Mouse (Mus musculus) thymus, adult 18-20 months (tissue): Measurements from ENCODE around the gene Zbtb16.

Source experiments
- DNase-seq, 2 experiments: peaks; one replicate each; pipeline ENCODE4 v3.0.0; 2022; ENCODE audit warnings: mixed read lengths in 2 of 2

Gene Zbtb16

DNA sequence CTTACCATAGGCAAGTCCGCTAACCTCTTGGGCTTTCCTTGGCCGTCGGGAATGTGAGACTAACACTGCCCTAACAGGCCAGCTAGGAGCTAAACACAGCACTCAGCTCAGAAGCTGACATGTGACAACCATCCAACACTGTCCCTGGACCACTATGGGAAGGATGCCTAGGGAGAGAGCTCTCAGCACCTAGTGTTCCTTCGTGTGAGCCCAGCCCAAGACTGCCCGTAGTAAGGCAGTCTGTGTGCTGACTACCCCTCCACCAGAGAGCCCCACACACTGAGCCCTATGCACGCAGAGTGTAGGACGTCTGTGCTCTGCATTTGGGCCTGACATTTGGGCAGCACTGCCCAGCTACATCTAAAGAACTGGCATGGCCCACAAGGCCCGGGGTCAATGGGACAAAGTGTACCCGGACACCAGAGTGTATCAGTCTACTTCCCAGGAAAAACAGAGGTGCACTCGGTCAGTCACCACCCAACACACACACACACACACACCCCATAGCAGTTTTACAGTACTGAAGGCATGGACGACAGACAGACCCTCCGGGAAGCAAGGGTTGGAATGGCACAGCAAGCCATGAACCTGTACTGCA, 11.4 kb downstream of the Zbtb16 start:
- DNase-seq, result no peak

DNA sequence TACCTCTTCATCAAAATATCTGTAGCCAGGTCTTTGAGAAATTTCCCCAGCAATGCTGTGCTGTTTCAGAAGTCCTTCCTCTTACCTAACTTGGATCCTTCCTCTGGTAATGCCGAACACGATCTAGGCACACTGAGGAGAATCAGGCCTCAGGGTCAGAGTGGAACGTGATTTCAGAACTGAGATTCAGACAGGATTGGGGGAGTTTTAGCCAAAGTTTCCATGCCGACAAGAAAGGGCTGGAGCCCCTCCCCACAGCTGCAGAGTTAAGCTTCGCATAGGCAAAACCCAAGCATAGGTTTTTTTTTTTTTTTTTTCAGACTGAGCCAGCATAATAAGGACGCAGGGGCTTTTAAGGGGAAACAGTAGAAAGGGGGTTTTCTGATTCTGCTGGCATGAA, 12.2 kb downstream of the Zbtb16 start:
- DNase-seq, result no peak

- DNase-seq, result no peak
These were observed 12.7 kb downstream of the Zbtb16 start for GRCm38 (mm10) chr9:48823319-48823705.

DNA sequence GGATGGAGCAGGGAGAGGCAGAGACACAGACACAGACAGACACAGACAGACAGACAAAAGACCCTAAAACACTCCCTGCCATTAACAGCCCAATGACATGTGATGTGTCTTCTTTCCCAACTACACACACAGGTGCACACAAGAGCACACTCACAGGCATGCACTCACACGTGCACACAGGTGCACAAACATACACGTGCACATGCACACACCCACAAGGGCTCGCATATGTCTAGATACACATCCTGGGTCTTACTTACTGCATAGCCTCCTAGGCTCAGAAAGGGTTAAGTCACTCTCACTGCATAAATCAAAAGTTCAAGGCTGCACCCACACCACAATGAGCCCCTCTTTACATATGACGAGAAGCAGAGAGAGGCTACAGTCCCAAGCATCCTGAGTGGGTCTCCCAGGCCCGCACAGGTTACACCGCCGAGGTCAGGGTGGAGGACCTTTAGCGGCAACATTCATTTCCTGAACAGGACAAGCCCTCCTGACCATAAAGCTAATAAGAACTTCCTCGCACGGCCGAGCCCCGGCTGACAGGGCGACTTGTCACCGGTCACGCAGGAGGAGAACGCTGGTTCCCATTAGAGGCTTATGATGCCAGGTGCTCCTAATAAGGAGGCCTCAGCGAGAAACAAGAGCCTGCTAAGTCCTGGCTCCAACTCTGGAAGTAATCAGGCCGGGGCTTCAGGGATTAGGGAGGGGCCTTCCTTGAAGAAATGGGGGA, 13.3 kb downstream of the Zbtb16 start:
- no peak for DNase-seq

DNA sequence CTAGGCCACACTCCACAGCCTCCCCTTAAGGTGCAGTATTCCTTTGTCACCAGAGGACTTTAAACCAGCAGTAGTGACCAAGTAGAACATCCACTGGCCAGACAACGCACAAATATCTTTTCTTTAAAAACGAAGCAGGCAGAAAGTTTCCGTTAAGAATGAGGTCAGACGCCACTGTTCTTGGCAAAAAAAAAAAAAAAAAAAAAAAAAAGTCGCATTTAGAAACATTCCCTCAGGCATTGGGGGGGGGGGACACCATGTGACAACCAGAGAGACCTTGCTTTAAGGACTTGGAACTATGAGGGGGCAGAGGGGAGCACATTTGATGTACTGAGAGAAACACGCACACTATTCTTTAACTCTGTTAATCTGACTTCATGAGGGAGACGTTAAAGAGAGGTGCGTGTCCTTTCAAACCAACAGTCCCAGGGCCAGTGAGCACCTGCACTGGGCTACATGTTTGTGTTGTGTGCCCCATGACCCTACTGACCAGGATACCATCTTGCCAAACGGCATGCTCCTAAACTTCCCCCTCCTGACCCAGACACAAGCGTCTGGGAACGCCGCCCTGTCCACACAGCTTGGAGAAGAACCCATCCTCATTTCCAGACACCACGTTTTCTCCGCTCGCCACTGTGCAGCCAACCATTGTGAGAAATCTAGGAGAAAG, 14.0 kb downstream of the Zbtb16 start:
- no peak for DNase-seq

- no peak for DNase-seq
These were observed 14.6 kb downstream of the Zbtb16 start for GRCm38 (mm10) chr9:48821431-48821830.

GRCm38 (mm10) chr9:48820791-48821190, 15.2 kb downstream of the Zbtb16 start:
- no peak for DNase-seq

DNA sequence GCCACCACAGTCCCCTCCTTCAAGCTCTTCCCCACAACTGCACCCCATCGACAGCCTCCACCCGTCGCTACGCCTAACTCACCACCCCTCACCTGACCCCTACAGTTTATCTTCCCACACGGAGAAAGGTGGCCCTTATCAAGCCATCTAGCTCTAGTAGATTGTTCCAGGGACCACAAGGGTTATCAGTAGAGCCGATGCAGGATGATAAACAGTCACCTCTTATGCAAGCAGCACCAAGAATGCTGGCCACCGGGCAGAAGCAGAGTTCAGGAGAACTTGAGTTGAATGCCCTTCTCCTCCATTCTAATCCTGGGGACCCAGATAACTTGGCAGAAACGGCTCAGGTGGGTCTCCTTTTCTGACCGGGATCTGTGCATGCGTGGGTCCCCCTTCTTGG, 16.3 kb downstream of the Zbtb16 start:
- DNase-seq, result no peak

GRCm38 (mm10) chr9:48819137-48819536, 16.9 kb downstream of the Zbtb16 start:
- DNase-seq, result no peak

DNA sequence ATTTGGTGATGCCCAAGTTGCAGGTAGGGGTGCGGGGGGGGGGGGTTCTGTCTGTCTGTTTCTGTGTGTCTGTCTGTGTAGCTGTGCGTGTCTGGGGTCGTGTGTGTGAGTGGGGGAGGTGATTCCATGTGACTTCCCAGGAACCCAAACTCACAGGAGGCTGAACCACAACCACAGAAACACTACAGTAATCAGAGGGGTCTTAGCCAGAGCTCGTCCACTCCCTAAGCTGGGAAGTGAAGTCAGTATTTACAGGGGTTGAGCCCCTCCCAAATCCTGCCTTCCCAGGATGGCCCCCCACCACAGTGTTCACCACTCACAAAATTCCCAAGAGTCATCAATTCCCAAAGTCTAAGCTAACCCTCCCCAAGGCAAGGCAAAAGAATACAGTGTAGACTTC, 18.1 kb downstream of the Zbtb16 start:
- DNase-seq, result no peak

- no peak for DNase-seq
These were observed 18.6 kb downstream of the Zbtb16 start for GRCm38 (mm10) chr9:48817399-48817793.

DNA sequence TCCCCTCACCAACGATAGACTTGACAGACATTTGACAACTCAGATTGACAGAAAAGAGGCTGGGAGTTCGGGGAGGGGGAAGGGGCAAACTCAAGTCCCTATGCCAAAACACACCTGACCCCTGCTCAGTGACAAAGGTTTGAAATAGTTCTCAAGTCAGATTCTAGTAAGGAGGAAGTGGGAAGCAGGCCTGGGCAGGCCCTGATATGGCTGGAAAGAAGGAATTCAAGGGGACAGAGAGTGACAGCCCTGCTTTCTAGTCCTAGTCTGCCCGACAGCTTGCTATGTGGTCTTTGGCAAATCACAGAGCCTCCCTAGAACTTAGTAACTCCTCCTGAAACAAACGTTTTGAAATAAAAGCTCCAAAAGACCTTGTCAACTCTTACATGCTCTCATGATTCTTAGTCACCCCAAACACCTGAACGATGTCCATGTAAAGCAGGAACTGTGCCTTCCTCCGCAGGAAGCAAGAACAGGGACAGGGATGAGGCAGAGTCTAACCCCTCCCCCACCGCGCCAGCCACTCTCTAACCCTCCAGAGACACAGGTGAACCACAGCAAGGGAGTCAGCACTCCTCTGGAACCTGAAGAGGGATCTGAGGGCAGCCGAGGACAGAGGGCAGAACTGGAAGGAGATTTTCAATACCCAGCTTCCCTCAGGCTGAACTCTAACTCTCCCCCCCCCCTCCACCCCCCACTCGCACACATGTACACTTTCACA, 19.2 kb downstream of the Zbtb16 start:
- no peak for DNase-seq

DNA sequence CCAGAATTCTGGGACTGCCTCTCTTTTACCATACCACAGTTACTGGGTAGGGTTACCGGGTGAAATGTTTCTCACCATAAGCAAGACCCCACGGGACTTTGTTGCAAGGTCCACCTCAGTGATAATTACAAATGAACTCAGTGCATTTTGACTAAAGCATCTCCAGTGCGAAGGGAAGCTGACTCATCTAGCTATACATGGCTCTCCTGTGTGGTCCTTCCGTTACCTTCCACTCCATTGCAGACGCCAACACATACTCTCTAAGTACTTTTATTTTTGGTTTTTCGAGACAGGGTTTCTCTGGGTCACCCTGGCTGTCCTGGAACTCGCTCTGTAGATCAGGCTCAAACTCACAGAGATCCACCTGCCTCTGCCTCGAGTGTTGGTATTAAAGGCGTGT, 19.9 kb downstream of the Zbtb16 start:
- DNase-seq, result no peak

DNA sequence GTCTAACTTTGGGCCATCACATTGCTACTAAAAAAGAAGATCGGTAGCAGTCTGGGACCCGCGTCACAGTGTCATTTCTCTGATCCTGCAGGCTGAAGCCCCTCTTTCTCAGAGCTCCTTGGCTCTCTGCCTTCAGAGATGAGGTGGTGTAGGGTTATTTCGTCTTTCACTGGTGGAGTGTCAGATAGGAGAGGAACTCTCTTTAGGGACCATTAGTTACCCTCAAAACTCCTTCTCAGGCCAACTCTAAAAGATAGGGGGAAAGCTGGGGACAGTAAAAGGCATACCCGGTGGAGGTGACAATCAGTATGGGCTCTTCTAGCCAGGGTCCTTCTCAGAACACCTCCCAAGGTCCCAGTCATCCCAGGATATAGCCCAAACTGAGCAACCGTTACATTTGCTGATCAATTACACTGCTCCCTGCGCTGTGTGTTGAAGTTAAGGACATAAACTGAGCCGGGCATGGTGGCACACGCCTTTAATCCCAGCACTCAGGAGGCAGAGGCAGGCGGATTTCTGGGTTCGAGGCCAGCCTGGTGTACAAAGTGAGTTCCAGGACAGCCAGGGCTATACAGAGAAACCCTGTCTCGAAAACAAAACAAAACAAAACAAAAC, 21.0 kb downstream of the Zbtb16 start:
- no peak for DNase-seq

DNA sequence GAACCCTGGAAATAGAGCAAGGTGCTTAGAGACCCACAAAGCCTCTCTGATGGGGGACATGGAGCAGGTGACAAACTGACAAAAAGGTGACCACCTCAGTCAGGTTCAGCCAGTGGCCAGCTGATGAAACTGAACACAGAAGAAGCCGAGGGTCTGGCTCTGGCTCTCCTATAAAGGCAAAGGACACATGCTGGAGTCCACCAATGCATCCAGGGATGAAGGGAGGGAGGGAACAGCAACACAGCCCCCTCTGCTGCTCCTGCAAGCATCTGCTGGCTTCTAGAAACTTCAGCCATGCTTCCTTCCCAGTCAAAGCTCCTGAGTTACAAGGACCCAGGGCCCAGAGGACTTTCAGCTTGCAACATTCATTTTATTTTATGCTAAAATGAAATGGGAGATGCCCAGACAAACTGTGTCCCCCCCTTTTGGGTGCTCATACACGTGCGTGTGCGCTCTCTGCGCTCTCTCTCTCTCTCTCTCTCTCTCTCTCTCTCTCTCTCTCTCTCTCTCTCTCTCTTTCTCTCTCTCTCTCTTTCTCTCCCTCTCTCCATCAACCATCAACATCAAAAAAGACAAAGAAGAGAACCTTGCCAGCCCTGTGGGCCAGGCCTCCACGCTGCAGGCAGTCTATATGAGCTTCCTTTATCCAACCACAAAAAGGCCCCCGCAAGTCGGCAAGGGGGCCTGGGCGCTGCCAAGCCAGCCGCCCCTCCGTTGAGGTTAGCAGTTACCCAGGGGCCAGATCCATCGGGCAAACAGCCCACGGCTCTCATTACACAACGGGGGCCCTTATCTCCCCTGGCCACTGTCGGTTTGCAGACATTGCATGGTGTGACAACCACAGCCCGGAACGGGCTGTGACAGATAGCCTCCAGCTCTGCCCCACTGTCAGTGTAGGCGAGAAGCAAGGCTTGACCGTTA, 21.8 kb downstream of the Zbtb16 start:
- no peak for DNase-seq

DNA sequence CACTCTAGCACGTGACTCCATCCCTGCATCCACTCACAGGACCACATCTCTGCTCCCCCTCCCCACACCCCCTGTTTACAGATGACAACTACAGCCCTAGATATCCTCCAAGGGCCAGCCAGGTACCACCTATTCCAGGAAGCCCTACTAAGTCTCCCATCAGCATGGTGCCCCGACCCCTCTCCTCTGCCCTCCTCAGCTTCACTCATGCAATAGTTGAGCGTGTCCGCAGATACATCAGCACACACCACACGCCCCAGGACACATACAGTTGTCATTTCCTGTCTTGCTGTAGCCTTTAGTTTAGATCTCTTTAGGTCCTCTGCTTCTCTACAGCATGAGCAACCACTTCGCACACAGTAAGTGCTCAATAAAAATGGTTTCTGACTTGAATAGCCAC, 23.7 kb downstream of the Zbtb16 start:
- DNase-seq, result no peak

- DNase-seq, result no peak
These were observed 29.4 kb downstream of the Zbtb16 start for GRCm38 (mm10) chr9:48806591-48806990.

GRCm38 (mm10) chr9:48805850-48806249, 30.2 kb downstream of the Zbtb16 start:
- no peak for DNase-seq

DNA sequence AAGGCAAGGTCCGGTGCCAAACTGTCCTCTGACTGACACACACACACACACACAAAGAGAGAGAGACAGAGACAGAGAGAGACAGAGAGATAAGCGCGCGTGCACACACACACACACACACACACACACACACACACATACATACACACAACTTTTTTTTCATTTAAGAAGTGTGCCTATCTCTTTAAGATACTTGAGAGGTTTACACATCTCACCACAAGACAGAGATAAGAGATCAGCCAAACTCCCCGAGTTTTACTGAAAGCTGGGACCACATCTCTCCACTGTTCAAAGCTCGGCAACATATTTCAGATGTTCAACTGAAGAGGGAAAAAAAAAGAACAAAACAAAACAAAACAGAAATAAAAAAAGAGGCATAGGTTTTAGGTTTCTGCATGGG, 31.5 kb downstream of the Zbtb16 start:
- DNase-seq, result no peak

- DNase-seq, result no peak
These were observed 32.4 kb downstream of the Zbtb16 start for GRCm38 (mm10) chr9:48803460-48804240.

GRCm38 (mm10) chr9:48802374-48802773, 33.6 kb downstream of the Zbtb16 start:
- DNase-seq, result no peak
